9 mouse cellular contexts compared by ENCODE assay signal in the genomic region with DNA sequence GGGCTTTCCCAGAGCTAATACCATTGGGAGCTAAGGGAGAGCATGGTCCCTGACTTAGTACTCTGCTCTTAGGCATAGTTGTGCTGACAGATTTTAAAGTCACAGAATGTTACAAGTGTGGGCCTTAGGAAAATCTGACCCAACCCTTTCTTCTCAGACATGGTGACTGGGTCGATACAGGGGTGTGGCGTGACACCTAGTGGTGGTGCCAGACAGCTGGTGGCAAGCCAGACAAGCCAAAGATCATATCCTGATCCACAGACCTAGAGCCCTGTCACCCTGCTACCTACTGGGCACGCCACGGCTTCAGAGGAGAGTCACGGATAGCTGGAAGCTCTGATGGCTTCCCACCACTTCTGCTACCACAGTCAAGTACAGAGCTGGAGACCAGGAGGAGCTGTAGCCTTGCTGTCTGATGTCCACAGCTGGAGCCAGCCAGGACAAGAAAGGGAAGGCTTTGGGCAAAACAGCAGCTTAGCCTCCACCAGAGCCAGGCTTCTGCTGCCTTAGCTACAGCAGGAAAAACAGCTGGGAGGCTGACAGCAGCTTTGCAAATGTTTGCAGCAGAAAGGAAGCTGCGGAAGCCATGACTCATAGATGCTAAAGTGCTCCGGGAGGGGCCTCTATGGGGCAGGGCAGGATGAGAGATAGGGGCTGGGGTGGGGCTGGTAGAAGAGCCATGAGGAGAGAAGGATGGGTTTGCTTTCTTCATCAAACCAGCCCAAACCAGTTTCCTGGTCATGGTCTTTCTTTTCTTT. TPM values are rescaled to one million over a fixed set of nuclear protein-coding genes. Genes with fewer than 3 reads are reported as not detected.
DNase-seq lines count a peak whose midpoint lies in the region; ATAC-seq and TF ChIP-seq lines count a peak whose summit lies in the region.
"Had no signal": no experiment of that assay in that cellular context is flagged by ENCODE, and none has a peak within 500 bp of the region (broad histone marks: within the 10 kb centered on the region; RNA-seq: fewer than 3 reads in every experiment).

No protein-coding gene starts in this region.

- peak; percentile 31 for TF ChIP-seq CTCF in layer of hippocampus, adult 2 months (conservative IDR thresholded peaks at IDR 0.05)

- no peak overlapping the region for H3K4me3 ChIP-seq in layer of hippocampus, adult 2 months
- no peak overlapping the region for H3K4me3 ChIP-seq in heart, embryonic 10.5 days

- H3K27ac ChIP-seq in layer of hippocampus, adult 2 months = peak overlapping the region; percentile 49
- peak overlapping the region; percentile 66 for H3K27ac ChIP-seq in heart, embryonic 10.5 days

- peaks cover 35% of the 10 kb centered on the region for H3K36me3 ChIP-seq in heart, embryonic 10.5 days

- WGBS in heart, embryonic 10.5 days = 28% methylated on average over 7 of the region's 7 CpGs

- no peaks in the 10 kb centered on the region for H3K27me3 ChIP-seq in heart, embryonic 10.5 days (ENCODE audit: insufficient read depth, poor library complexity, severe bottlenecking)

- H3K4me1 ChIP-seq in heart, embryonic 10.5 days = peaks cover 64% of the 10 kb centered on the region

- H3K9me3 ChIP-seq in heart, embryonic 10.5 days = no peaks in the 10 kb centered on the region

- DNase-seq in layer of hippocampus, adult 2 months (ENCODE audit: low spot score in 2 of 2) = no peak
- DNase-seq in layer of hippocampus, postnatal 10 days (ENCODE audit: low spot score in 2 of 2) = no peak
- DNase-seq in adrenal gland, adult 2 months = peak; percentile 82
- no peak for DNase-seq in heart, embryonic 10.5 days (ENCODE audit: low spot score)
- peak; percentile 71 to 85 for DNase-seq in kidney, postnatal 25 days
- DNase-seq in right cerebral cortex, postnatal 25 days = no peak
- DNase-seq in layer of hippocampus, postnatal 36 days = no peak

- ATAC-seq in monocyte, adult 5-6 weeks (replicated peaks; ENCODE audit: insufficient number of reproducible peaks, low FRiP score, low TSS enrichment, poor library complexity, severe bottlenecking) = peak; percentile 47

RNA-seq across cellular contexts. Expression of a gene that starts 11.0 kb away (rescaled TPM):
- 10 to 100 TPM; 56.4 to 61.1 TPM for total RNA-seq in layer of hippocampus, adult 2 months (2021)
- 10 to 100 TPM; 75.3 to 77.7 TPM for total RNA-seq in layer of hippocampus, postnatal 10 days (2021)
- total RNA-seq in adrenal gland, adult 2 months (2021) = 100 to 1,000 TPM in 1 of 2 experiments, 10 to 100 TPM in 1; 67.7 to 105 TPM
- polyA plus RNA-seq in adrenal gland, adult 2 months (2012; rRNA removed) = 25.9 and 34.3 TPM in 2 replicates
- polyA plus RNA-seq in heart, embryonic 10.5 days (2016; fragmentation: Nextera tagmentation; extraction: Ambion mirVana) = 96.0 and 107 TPM in 2 replicates
- 167 to 244 TPM (median 240 TPM) in 3 replicates for total RNA-seq in monocyte, adult 5-6 weeks (2017)
- 10 to 100 TPM; 57.9 to 59.5 TPM for total RNA-seq in layer of hippocampus, postnatal 36 days (2021)

RNA-seq across cellular contexts. Expression of a gene that starts 58.4 kb away (rescaled TPM):
- total RNA-seq in layer of hippocampus, adult 2 months (2021) = not detected
- total RNA-seq in layer of hippocampus, postnatal 10 days (2021) = not detected
- under 1 TPM; 0.17 to 0.38 TPM for total RNA-seq in adrenal gland, adult 2 months (2021)
- not detected in 2 replicates for polyA plus RNA-seq in adrenal gland, adult 2 months (2012; rRNA removed)
- 0.05 TPM in 1 of 2 replicates, not detected in the other for polyA plus RNA-seq in heart, embryonic 10.5 days (2016; fragmentation: Nextera tagmentation; extraction: Ambion mirVana)
- not detected in 3 replicates for total RNA-seq in monocyte, adult 5-6 weeks (2017)
- not detected for total RNA-seq in layer of hippocampus, postnatal 36 days (2021)
- polyA plus RNA-seq: neural tube, embryonic 11.5 days had no signal

Comparison
In these comparisons a context has a peak if more than half of its experiments do, and no peak if none do; other contexts are left out.
1. DNase-seq: peak in adrenal gland, adult 2 months (single experiment) and kidney, postnatal 25 days (2 of 2); none in layer of hippocampus, adult 2 months (0 of 2), layer of hippocampus, postnatal 10 days (0 of 2), heart, embryonic 10.5 days (single experiment), right cerebral cortex, postnatal 25 days (single experiment) and layer of hippocampus, postnatal 36 days (0 of 2).